Mouse (Mus musculus) limb, embryonic 13.5 days (tissue): ENCODE measurements around the gene Ncam1. TPM values are rescaled to one million over a fixed set of nuclear protein-coding genes. Genes with fewer than 3 reads are reported as not detected.

Source experiments
- ATAC-seq: fragments of 200-750 bp; cut with Nextera tagmentation; 2 replicates; pipeline ENCODE4 v1.8.0; 2017; ENCODE audit warnings: low read depth, moderate number of reproducible peaks, moderate TSS enrichment; ENCODE audit not compliant: low FRiP score
- H3K27ac ChIP-seq: fragments of 300-500 bp; sonication (generic); 2 replicates; pipeline ENCODE4 v1.5.1; 2015; ENCODE audit warnings: inconsistent platforms, mild to moderate bottlenecking, moderate library complexity
- H3K27me3 ChIP-seq: fragments of 300-500 bp; sonication (generic); 2 replicates; pipeline ENCODE4 v1.6.1; 2015; ENCODE audit warnings: mild to moderate bottlenecking, inconsistent platforms
- H3K36me3 ChIP-seq: fragments of 300-500 bp; sonication (generic); 2 replicates; pipeline ENCODE4 v1.6.1; 2015; ENCODE audit warnings: inconsistent platforms, mild to moderate bottlenecking, moderate library complexity
- H3K4me1 ChIP-seq: fragments of 300-500 bp; sonication (generic); 2 replicates; pipeline ENCODE4 v1.6.1; 2015; ENCODE audit warnings: inconsistent platforms
- H3K4me2 ChIP-seq: fragments of 300-500 bp; sonication (generic); replicated peaks from 2 replicates; pipeline ENCODE4 v1.6.1; 2015; ENCODE audit warnings: inconsistent platforms, mild to moderate bottlenecking, moderate library complexity
- H3K4me3 ChIP-seq: fragments of 300-500 bp; sonication (generic); 2 replicates; pipeline ENCODE4 v1.5.1; 2015; ENCODE audit warnings: moderate library complexity, mild to moderate bottlenecking, inconsistent platforms
- H3K9ac ChIP-seq: fragments of 300-500 bp; sonication (generic); 2 replicates; pipeline ENCODE4 v1.6.1; 2015; ENCODE audit warnings: mild to moderate bottlenecking, inconsistent platforms
- H3K9me3 ChIP-seq: fragments of 300-500 bp; sonication (generic); 2 replicates; pipeline ENCODE4 v1.6.1; 2016; ENCODE audit warnings: inconsistent platforms
- WGBS: fragments of 180-500 bp; shearing (Covaris S2); methylation state at CpG from one replicate; pipeline ENCODE4 v1.1.7; 2015; 5-methylcytosine and 5-hydroxymethylcytosine counted together
- polyA plus RNA-seq: library from polyadenylated mRNA; unstranded; fragments of >200 nt; fragmentation: Nextera tagmentation; extraction: Ambion mirVana; gene quantifications from 2 replicates; pipeline ENCODE4 v1.2.1, GENCODE M21; 2015

Ncam1 gene
- polyA plus RNA-seq, 1 experiment from 2014 or later, result 90.9 TPM

DNA sequence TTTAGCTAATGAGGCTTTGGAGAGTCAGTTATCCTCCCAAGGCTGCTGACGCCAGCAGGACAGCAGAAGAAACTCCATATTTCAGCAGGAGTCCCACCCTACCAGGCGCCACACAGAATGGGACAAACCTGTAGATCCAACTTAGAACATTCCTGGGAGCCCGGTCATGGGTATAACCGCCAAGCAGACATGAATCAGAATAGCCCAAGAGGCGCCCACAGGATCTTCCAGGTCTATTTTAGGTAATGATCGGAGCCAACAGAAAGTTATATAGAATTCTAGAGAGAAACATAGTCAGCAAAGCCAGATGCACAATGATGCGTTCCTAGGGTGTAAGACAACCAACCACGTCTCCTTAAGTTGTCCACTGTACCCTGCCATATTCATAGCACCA, 134.8 kb downstream of the Ncam1 start:
- WGBS, result 91% methylated on average over 8 of the region's 8 CpGs
- H3K27me3 ChIP-seq, result no peaks in the 10 kb centered on the region
- no peak for ATAC-seq
- no peaks in the 10 kb centered on the region; the same call in 1 of the 2 replicates for H3K9me3 ChIP-seq
- no peak overlapping the region for H3K9ac ChIP-seq
- H3K4me3 ChIP-seq, result no peak overlapping the region
- H3K4me2 ChIP-seq, result no peak overlapping the region
- no peak overlapping the region for H3K27ac ChIP-seq
- H3K4me1 ChIP-seq, result peaks cover 19% of the 10 kb centered on the region
- H3K36me3 ChIP-seq, result no peaks in the 10 kb centered on the region

DNA sequence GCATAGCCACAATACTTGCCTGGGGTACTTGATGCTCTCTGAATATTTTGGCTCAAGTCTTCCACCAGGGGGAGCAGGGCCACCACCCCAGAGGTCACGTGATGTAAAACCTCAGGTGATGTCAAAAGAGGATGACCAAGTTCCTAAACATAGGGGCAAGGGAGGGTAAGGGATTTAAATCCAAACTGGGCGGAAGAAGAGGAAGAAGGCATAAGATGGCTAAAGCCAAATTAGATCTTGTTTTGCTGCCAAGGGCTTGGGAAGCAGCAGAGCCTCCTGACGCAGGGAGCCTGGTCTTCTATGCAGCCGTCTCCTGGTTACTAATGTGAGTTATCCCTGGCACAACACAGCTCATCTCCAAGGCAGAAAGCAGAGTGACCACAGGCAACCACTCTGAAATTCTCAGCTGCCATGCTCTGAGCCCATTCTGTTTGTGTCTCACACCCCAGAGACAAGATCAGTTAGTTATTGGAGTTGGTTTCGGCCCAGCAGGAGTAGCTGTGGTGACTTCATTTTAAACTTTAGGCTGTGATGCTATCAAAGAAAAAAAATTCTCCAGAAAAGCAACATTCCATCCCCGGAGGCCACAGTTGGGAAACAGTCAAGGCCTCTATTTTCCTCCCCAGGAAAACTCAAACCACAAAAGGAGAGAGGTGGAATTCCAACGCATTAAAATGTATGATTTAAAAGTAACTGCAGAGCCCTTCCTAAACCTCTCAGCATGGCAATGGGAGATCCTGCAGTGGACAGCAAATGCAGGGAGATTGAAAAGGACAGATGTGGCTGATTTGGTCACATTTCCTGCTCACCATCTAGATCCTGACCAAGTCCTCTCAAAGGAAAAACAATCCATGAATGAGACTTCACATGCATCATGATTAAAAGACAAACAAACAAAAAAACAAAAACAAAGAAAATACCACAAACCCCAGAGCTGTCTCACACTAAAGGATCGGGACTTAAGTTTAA, 135.5 kb downstream of the Ncam1 start:
- Histone ChIP-seq H3K4me2 (no peak overlapping the region), H3K36me3 (no peaks in the 10 kb centered on the region), H3K27me3 (no peaks in the 10 kb centered on the region), H3K27ac (no peak overlapping the region), H3K4me3 (no peak overlapping the region), H3K9me3 (no peaks in the 10 kb centered on the region; the same call in 1 of the 2 replicates), H3K9ac (no peak overlapping the region), H3K4me1 (peaks cover 21% of the 10 kb centered on the region)
- 75% methylated on average over 8 of the region's 8 CpGs for WGBS
- ATAC-seq, result no peak

GRCm38 (mm10) chr9:49661480-49661879, 137.2 kb downstream of the Ncam1 start:
- no peaks in the 10 kb centered on the region for H3K9me3 ChIP-seq
- WGBS, result 92% methylated on average over 2 of the region's 2 CpGs

DNA sequence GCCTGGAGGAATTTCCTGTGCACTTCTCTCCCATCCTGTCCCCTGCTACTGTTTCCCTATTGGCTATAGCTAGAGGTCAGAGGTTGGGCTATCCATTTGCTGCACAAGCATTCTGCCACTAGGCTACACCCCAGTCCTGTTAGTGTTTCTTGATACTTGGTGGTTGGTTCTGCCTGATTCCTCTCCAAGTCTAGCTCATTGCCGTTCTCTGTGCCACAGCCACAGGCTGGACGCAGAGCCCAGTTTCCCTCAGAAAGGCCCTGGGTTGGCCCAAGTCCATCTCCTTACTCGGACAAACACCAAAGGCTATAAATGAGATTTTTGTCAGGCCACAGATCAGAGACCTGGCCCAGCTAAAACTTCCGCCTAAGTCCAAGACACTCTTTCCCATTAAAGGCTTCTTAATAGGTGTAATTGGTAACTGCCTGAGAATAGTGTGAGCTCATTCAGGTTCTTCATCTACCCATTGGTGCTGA, 140.3 kb downstream of the Ncam1 start:
- 78% methylated on average over 4 of the region's 4 CpGs for WGBS
- Histone ChIP-seq H3K4me3 (no peak overlapping the region), H3K36me3 (no peaks in the 10 kb centered on the region), H3K9me3 (no peaks in the 10 kb centered on the region), H3K4me2 (no peak overlapping the region), H3K9ac (no peak overlapping the region), H3K27me3 (no peaks in the 10 kb centered on the region), H3K4me1 (peaks cover 23% of the 10 kb centered on the region), H3K27ac (no peak overlapping the region)
- ATAC-seq, result no peak

More at GRCm38 (mm10) chr9:49661480-49661879, 137.2 kb downstream of the Ncam1 start:
- ATAC-seq, result no peak
- no peaks in the 10 kb centered on the region for H3K36me3 ChIP-seq
- no peak overlapping the region for H3K4me3 ChIP-seq
- H3K4me1 ChIP-seq, result peaks cover 26% of the 10 kb centered on the region
- no peak overlapping the region for H3K9ac ChIP-seq
- H3K27me3 ChIP-seq, result no peaks in the 10 kb centered on the region
- H3K4me2 ChIP-seq, result no peak overlapping the region
- no peak overlapping the region for H3K27ac ChIP-seq

- Histone ChIP-seq H3K9ac (no peak overlapping the region), H3K4me2 (no peak overlapping the region), H3K9me3 (no peaks in the 10 kb centered on the region), H3K4me3 (no peak overlapping the region), H3K27me3 (no peaks in the 10 kb centered on the region), H3K27ac (no peak overlapping the region), H3K4me1 (peaks cover 11% of the 10 kb centered on the region; the same call in 1 of the 2 replicates), H3K36me3 (no peaks in the 10 kb centered on the region)
- WGBS, result 79% methylated on average over 3 of the region's 3 CpGs
- no peak for ATAC-seq
Measured at GRCm38 (mm10) chr9:49654470-49654869, 144.3 kb downstream of the Ncam1 start.

DNA sequence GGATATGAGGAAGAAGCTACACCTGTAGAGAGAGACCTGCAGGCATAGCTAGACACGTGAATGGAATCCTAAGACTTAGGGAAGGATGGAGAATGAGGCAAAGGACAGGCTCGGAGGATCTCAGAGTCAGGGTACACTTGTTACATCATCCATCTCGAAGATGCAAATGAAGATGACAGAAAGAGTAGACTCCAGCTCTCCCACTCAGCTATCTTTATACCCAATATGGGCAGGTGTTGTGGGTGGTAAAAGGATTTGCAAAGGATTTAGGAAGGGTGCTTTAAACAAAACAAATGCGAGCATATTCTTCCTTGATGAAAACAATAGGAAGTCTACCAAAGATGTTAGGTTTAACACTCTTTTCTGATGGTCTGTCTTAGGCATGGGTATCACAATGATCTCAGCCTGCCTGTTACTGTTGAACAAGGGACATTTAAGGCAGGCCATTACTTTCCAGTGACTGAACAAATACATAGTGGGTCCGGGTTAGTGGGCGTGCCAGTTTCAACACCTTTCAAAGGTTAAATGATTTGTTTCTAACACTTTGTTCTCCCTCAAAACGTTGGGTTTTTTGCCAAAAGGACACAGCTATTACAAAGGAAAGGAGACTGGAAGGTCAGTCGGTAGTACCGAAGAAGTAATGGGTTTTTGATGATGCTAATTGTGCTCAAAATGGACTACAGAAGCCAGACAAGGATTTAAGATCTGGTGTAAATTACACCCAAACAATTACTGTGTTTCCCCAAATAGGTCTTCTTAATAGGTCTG, 145.1 kb downstream of the Ncam1 start:
- H3K36me3 ChIP-seq, result no peaks in the 10 kb centered on the region
- H3K4me3 ChIP-seq, result no peak overlapping the region
- no peaks in the 10 kb centered on the region for H3K27me3 ChIP-seq
- 76% methylated on average over 9 of the region's 9 CpGs for WGBS
- H3K9ac ChIP-seq, result no peak overlapping the region
- ATAC-seq, result no peak
- peaks cover 6% of the 10 kb centered on the region for H3K9me3 ChIP-seq
- no peak overlapping the region for H3K27ac ChIP-seq
- peaks cover 11% of the 10 kb centered on the region; the same call in 1 of the 2 replicates for H3K4me1 ChIP-seq
- no peak overlapping the region for H3K4me2 ChIP-seq

GRCm38 (mm10) chr9:49644296-49644695, 154.4 kb downstream of the Ncam1 start:
- no peak overlapping the region for H3K9ac ChIP-seq
- peaks cover 7% of the 10 kb centered on the region for H3K36me3 ChIP-seq
- H3K27ac ChIP-seq, result no peak overlapping the region
- H3K4me2 ChIP-seq, result no peak overlapping the region
- no peaks in the 10 kb centered on the region for H3K4me1 ChIP-seq
- H3K27me3 ChIP-seq, result no peaks in the 10 kb centered on the region
- ATAC-seq, result no peak
- WGBS, result 98% methylated on average over 2 of the region's 2 CpGs
- H3K4me3 ChIP-seq, result no peak overlapping the region
- H3K9me3 ChIP-seq, result peaks cover 15% of the 10 kb centered on the region

GRCm38 (mm10) chr9:49640764-49641163, 158.0 kb downstream of the Ncam1 start:
- no peak overlapping the region for H3K4me2 ChIP-seq
- no peaks in the 10 kb centered on the region for H3K27me3 ChIP-seq
- ATAC-seq, result no peak
- H3K9me3 ChIP-seq, result no peaks in the 10 kb centered on the region
- no peaks in the 10 kb centered on the region for H3K36me3 ChIP-seq
- 91% methylated on average over 3 of the region's 3 CpGs for WGBS
- H3K9ac ChIP-seq, result no peak overlapping the region
- H3K4me3 ChIP-seq, result no peak overlapping the region
- no peak overlapping the region for H3K27ac ChIP-seq
- no peaks in the 10 kb centered on the region for H3K4me1 ChIP-seq

DNA sequence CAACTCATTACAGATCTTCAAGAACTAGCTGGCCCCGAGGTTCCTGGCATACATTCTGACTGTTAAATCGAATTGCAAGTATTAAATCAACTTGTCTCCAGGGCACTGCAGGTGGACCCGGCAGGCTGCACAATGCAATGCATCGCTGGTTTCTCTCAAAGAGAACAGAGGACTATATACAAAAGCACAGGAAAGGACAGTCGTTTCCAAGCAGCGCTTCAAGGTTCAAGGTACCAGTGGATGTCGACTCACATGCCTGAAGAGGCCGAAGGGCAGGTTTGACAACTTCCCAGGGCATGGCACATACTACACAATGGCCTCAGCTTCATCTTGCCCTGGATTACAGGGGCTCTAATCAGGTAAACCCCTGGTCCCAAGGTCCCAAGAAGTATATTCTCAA, 158.6 kb downstream of the Ncam1 start:
- WGBS, result 67% methylated on average over 8 of the region's 8 CpGs
- Histone ChIP-seq H3K27ac (no peak overlapping the region), H3K4me3 (no peak overlapping the region), H3K9me3 (no peaks in the 10 kb centered on the region), H3K27me3 (no peaks in the 10 kb centered on the region), H3K4me2 (no peak overlapping the region), H3K4me1 (no peaks in the 10 kb centered on the region), H3K9ac (no peak overlapping the region), H3K36me3 (no peaks in the 10 kb centered on the region)
- no peak for ATAC-seq

- Histone ChIP-seq H3K27ac (no peak overlapping the region), H3K9me3 (no peaks in the 10 kb centered on the region), H3K36me3 (no peaks in the 10 kb centered on the region), H3K4me1 (no peaks in the 10 kb centered on the region), H3K4me3 (no peak overlapping the region), H3K9ac (no peak overlapping the region), H3K4me2 (no peak overlapping the region), H3K27me3 (no peaks in the 10 kb centered on the region)
- ATAC-seq, result no peak
Measured at GRCm38 (mm10) chr9:49637955-49638354, 160.8 kb downstream of the Ncam1 start.

DNA sequence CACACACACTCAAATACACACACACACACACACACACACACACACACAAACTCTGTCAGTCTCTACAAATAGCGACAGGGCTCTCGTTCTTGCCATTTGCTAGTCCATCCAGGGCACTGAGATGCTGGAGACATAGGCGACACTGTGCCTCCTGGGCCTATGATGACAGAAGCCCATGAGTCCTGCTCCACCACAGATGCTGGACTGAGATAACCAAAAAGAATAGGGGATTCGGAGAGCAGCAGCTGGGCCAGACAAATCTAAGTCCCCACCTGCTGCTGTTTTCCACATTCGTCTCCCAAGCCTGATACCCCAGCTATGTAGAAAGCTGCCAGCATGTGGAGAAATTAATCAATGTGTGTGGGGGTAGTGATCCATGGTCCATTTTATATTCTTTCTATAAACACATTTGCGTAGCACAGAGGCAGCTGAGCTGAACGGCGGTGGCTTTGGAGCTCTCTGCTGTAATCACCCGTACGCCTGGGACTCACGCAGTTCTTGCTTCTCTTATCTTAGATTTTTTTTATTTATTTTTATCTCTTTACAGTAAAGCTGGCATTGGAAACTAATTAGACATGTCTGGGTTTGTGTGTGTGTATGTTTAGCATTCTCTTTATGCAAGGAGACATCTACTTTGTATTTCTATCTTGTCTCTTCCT, 162.9 kb downstream of the Ncam1 start:
- H3K4me3 ChIP-seq, result no peak overlapping the region
- 82% methylated on average over 11 of the region's 11 CpGs for WGBS
- no peaks in the 10 kb centered on the region for H3K4me1 ChIP-seq
- no peak overlapping the region for H3K9ac ChIP-seq
- no peaks in the 10 kb centered on the region for H3K9me3 ChIP-seq
- H3K36me3 ChIP-seq, result no peaks in the 10 kb centered on the region
- ATAC-seq, result 0 out of 2 replicates have a peak, but pooled peaks have one; percentile 24
- H3K27me3 ChIP-seq, result no peaks in the 10 kb centered on the region
- no peak overlapping the region for H3K27ac ChIP-seq
- H3K4me2 ChIP-seq, result no peak overlapping the region

DNA sequence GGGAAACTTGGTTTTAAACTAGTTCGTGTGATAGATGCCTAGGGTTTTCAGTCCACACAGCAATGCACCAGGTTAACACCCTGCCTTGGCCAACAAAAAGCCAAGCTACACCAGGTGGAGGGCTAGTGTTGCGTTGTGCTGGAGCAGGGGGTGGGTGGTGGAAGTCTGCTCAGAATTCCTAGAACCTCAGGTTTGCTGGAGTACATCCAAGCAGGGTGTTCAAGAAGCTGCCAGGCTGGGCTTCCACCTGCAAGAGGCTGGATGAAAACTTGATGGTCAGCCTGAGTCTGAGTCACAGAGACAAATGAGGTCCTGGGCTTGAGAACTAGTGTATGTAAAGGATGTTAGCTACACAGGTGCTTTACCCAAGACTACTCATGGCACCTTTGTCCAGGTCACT, 166.1 kb downstream of the Ncam1 start:
- no peaks in the 10 kb centered on the region for H3K4me1 ChIP-seq
- WGBS, result 88% methylated on average over 2 of the region's 2 CpGs
- no peak overlapping the region for H3K9ac ChIP-seq
- ATAC-seq, result no peak
- no peaks in the 10 kb centered on the region for H3K9me3 ChIP-seq
- no peak overlapping the region for H3K4me3 ChIP-seq
- H3K27me3 ChIP-seq, result no peaks in the 10 kb centered on the region
- no peaks in the 10 kb centered on the region for H3K36me3 ChIP-seq
- H3K27ac ChIP-seq, result no peak overlapping the region
- H3K4me2 ChIP-seq, result no peak overlapping the region
